Mouse (Mus musculus): Measurements from ENCODE around the gene Vps54. TPM values are rescaled to one million over a fixed set of nuclear protein-coding genes. Genes with fewer than 3 reads are reported as not detected.
"Not testable (repeated sequence)": the region's sequence is repeated elsewhere in the genome, so short reads cannot be mapped to it uniquely, and the experiment has no call there.

Gene Vps54
- total RNA-seq, 2 experiments from 2014 or later = 28.2 to 30.8 TPM

DNA sequence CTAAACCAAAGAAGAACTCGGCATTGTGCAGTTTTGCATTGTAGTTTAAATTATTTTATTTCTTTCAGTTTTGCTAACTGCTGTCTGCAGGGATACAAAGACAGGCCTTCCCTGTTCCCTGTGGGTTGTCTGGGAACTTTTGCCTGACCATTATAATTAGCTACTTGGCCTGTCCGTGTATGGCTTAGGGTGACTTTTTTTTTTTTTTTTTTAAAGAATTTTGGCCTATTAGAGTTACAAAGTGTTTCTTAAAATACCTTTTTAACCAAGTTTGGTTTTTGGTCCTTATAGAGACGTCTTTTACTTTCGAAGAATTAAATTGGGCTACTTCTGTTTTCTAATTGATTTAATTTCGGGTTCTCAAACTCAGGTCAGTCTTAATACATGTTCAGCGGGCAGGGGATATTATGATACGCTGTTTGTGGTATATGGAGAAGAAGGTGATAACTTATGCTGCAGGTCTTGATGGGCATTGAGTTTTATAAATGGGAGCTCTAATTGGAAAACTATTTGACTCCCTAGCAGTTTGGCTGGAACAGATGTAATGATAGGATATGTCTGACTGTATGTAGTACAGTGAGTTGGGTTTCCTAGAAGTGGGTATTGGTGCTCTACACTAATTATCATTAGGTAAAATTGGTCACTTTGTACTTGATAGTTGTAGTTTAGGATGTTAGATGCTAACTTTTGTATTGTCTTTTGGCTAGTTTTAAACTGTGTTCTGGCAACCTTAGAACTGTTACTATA is 855 bp downstream of the Vps54 start:
- DNase-seq (ENCODE audit: low spot score in 2 of 2) = no peak

DNA sequence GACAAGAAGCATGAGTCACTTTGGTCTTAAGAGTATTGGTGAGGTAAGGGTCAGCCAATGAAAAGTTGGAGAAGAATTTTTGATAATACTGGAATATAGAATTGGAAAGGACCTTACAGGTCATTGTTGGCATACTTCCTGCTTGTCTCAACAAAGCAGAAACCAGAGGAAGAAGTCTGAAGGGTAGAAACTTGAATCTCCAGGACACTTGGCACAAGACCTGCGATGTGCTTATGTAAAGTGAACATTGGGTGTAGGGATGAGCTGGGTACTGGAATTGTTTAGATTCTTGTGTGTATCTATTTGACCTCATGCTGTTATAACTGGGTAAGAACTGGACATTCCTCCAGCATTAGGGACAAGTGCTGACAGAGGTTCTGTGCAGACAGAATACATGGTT is 2.3 kb downstream of the Vps54 start:
- no peak for DNase-seq (ENCODE audit: low spot score in 2 of 2)

- no peak for DNase-seq (ENCODE audit: low spot score in 2 of 2)
These were observed 8.3 kb downstream of the Vps54 start for GRCm38 (mm10) chr11:21247203-21247865.

DNA sequence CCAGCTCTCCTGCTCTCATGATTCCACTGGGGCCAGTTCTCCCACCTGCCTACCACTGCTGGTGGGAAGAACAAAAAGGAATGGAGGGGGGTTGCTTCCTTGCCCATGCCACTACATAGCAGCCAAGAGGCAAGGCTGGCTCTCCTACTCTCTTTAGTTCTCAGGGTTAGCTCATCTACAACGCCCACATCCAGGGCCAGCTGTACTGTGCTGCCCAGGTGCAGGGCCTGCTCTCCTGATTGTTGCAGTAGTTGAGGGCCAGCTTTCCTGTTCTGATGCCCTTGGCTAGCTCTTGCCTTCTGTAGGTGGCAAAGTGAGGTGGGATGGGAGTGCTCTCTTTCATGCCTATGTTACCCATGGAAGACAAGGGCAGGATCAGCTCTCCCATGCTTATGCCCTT is 8.9 kb downstream of the Vps54 start:
- DNase-seq (ENCODE audit: low spot score in 2 of 2) = no peak

DNA sequence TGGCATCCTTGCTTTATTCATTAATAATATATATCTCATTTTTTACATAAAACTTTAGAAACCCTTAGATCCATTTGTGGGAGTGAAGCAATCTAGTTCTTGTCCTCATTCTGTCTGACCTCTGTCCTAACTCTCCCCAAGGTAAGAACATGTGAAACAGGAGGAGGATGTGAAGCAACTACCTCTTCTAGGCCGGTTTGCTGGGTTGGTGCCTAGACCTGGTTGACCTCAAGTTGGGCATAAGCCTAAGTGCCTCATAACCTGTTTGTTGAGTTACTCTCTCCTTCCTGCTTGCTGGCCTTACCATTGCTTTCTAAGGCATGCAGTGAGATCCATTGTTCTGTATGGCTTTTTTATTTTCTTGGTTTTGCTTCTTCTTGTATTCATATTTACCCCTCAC is 11.3 kb downstream of the Vps54 start:
- DNase-seq (ENCODE audit: low spot score in 2 of 2) = no peak

DNA sequence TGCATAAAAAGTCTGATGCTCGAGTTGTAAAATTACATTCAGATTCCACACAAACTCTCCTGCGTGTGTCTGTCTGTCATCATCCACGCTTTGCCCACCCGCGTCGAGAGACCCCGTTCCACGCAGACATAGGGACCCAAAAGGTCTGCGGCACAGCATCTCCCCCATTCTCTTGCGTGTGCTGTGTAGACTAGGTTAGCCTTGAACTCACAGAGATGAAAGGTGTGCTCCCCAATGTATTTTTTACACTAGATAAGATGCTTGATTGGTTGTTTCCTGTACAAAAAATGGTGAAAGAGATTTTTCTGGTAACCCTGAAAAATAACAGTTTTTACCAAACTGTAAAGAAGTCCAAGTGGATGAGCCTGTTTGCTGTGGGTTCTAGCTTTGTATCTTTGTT is 19.5 kb downstream of the Vps54 start:
- DNase-seq (ENCODE audit: low spot score in 2 of 2) = not testable (repeated sequence)

DNA sequence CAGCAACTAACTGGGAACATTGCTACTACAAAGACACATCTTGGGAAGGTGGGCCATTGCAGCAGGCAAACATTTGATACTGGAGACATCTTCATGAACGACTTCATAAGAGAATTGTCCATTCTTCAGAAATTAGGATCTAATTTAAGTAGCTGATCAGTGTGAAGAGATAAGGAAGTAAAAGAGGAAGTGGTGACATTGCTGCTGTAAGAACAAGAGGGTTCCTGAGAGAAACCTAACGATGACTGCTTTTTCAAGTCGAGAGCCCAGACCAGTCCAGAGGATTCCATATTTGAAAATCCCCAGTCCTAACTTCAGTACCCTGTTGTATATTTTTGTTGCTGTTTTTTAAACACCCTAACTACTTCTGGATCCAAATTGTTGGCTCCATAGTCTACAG is 26.3 kb downstream of the Vps54 start:
- no peak for DNase-seq (ENCODE audit: low spot score in 2 of 2)

- no peak for DNase-seq (ENCODE audit: low spot score in 2 of 2)
These were observed 37.1 kb downstream of the Vps54 start for GRCm38 (mm10) chr11:21276151-21276550.

DNA sequence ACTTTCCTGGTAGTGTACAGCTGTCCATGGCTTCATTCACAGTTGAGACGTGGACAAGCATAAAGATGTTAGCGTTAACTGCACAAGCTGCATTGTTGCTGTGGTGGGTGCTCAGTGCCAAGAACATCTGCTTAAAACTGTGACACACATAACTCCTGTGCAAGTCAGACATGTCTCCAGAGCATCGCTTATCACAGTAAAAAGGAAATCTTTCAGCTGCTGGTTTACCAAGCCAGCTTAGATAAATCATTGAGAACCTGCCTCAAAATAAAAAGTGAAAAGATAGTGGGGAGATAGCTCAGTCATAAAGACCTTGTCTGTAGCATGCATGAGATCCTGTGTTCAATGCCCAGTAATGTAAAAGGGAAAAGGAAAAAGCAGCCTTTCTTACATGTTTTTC is 47.3 kb downstream of the Vps54 start:
- no peak for DNase-seq (ENCODE audit: low spot score in 2 of 2)

GRCm38 (mm10) chr11:21288153-21288552 is 49.1 kb downstream of the Vps54 start:
- not testable (repeated sequence) for DNase-seq (ENCODE audit: low spot score in 2 of 2)

- DNase-seq (ENCODE audit: low spot score in 2 of 2) = no peak
These were observed 56.4 kb downstream of the Vps54 start for GRCm38 (mm10) chr11:21295486-21295885.

DNA sequence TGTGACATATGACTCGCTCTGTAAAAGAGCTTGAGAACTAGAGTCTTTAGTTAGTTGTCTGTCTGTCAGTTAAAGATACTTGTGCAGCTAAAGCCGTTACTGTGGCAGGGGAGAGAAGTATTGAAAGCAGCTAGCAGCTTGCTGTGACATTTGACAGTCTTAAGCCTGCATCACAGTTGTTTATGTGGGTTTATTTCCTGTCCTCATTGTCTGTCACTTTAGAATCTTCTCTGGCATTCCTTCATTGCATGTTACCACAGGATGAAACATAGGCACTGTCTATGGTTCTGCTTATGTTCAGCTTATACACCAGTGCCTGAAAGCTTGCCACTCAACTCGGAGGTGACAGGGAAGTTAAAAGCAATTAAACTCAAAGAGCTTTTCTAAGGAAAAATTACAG is 64.5 kb downstream of the Vps54 start:
- DNase-seq (ENCODE audit: low spot score in 2 of 2) = no peak

DNA sequence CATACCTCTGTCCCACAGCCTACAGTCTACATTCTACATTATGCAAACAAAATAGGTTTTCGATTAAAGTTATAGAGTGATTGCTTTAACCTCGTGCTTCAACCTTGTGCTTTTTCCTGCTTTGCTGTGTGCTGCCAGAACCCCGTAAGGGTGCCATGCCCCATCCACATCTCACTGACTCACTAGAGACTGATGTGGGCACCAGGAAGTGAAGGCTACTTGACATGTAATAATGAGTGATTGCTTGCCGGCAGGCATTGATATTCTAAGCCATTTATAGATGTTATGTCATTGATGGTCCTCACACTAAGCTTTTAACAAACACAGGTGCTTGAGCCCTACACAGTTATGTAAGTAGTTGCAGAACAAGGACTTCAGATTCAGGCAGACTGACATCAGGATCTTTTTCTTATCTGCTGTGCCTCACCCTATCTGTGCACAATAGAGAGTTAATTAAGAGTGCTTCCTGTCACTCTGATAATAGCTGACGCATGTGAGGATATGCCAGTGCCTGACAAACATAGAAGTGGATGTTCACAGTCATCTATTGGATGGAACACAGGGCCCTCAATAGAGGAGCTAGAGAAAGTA is 68.1 kb downstream of the Vps54 start:
- no peak for DNase-seq (ENCODE audit: low spot score in 2 of 2)

GRCm38 (mm10) chr11:21308119-21308518 is 69.0 kb downstream of the Vps54 start:
- peak in 1 of 2 experiments; percentile 22 for DNase-seq (ENCODE audit: low spot score in 2 of 2)

DNA sequence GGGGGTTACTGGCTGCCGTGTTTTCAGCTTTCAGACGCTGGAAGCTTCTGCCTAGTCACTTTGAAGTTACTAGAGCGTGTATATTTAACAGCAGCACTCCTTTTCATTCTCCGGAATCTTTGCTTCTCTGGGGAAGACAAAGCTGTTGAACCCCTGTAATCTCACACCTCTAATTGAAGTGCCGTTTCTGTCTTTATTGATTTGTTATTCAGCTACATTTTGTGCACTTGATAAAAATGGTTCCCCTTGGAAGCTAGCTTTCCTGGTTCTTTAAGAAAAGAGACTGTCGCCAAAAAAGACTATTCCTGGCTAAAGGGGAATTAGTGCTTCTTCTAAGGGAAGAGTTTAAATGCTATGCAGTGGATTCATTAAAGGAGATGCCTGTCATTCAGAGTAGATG is 70.4 kb downstream of the Vps54 start:
- no peak for DNase-seq (ENCODE audit: low spot score in 2 of 2)

- no peak for DNase-seq (ENCODE audit: low spot score in 2 of 2)
These were observed 75.0 kb downstream of the Vps54 start for GRCm38 (mm10) chr11:21313922-21314657.

DNA sequence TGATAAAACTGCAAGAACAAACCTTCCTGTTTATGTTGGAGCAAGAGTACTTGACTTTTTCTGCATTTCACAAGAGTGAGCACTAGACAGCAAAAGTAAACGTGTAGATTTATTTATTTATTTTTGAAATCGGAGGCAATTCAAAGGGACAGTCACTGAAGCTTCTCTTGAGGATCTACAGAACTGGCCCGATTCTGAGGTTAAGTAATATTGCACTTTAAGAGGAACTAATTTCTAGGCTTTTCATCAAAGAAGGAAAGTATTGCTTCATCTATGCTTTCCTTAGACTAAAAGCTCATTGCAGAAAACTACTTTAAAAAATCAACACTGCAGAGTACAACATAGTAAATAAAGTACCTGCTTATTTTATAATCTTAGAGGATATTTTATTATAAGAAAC is 82.5 kb downstream of the Vps54 start:
- no peak for DNase-seq (ENCODE audit: low spot score in 2 of 2)

DNA sequence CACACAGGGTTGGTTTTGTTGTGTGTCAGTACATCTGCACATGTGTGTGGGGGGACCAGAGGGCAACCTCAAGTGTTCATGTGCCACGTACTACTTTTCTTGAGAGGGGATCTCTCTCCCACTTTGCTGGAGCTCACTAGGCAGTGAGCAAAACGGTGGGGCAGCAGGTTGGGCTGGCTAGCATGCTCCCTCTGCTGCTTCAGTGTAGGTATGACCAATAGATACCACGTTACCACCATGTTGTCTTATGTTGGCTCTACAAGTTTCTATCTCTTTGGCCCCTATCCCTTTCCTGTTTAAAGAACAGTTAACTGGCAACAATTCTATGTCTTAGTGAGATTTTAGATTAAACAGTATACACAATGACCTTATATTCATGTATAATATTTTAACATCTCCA is 83.3 kb downstream of the Vps54 start:
- no peak for DNase-seq (ENCODE audit: low spot score in 2 of 2)

GRCm38 (mm10) chr11:21325781-21326180 is 86.7 kb downstream of the Vps54 start:
- no peak for DNase-seq (ENCODE audit: low spot score in 2 of 2)

- no peak for DNase-seq (ENCODE audit: low spot score in 2 of 2)
These were observed 87.7 kb downstream of the Vps54 start for GRCm38 (mm10) chr11:21326770-21327169.

DNA sequence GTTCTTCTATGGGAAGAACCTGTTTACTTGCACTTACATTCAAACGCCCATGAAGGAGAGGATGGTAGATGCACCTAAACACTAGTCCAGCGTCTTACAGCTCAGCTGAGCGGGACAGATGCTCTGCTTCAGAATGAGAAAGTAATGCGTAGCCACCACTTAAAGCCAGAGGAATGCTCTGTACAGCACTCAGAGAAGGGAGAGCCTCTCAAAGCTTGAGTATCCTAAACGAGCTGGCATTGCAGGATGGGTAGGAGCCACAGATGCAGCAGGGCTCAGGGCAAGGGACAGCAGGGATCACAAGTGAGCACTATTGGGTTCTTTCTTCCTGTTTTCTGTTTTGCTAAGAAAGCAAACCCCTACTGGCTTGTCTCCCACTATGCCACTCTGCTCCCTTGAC is 88.4 kb downstream of the Vps54 start:
- no peak for DNase-seq (ENCODE audit: low spot score in 2 of 2)

DNA sequence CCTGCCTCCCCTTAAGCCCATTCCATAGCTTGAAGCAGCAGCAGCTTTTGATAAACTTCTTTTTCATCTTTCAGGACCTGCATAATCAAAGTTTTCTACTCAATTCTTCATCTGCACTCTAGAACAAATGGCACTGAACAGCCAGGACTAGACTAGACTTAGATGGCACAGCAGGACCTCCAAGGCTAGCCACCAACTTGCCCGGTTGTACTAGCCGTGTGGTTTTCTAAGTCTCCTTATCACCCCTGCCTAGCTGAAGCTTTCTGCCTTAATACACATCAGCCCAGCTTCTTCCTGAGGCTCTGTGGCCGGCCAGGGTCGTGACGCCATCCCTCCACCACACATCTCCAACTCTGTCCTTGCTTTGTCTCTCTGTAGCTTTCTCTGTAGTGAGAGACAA is 89.1 kb downstream of the Vps54 start:
- DNase-seq (ENCODE audit: low spot score in 2 of 2) = no peak

Data from left cerebral cortex, adult 18-20 months (tissue).